Mouse (Mus musculus) liver, embryonic 14.5 days (tissue): ENCODE results near the gene Rnf213.

Source experiments
- CTCF ChIP-seq: IDR thresholded peaks from 2 replicates; pipeline ENCODE4 v1.5.1; 2016; ENCODE audit warnings: antibody characterized with exemption, low read depth, control low read depth
- EP300 ChIP-seq: IDR thresholded peaks from 2 replicates; pipeline ENCODE4 v1.6.1; 2016; ENCODE audit warnings: antibody characterized with exemption, low read depth

GRCm38 (mm10) chr11:119359089-119359488, 33.8 kb upstream of the Rnf213 start:
- no peak for TF ChIP-seq CTCF
- no peak for TF ChIP-seq EP300
